Mouse (Mus musculus): ENCODE data around the gene Lztr1.
"Not testable (repeated sequence)": the region's sequence is repeated elsewhere in the genome, so short reads cannot be mapped to it uniquely, and the experiment has no call there.

Gene Lztr1

GRCm38 (mm10) chr16:17502681-17503080, 5.8 kb upstream of the Lztr1 start:
- DNase-seq (ENCODE audit: inconsistent age in 2 of 2, low spot score in 1 of 2) = no peak

GRCm38 (mm10) chr16:17507018-17507552, 1.4 kb upstream of the Lztr1 start:
- no peak for DNase-seq (ENCODE audit: inconsistent age in 2 of 2, low spot score in 1 of 2)

DNA sequence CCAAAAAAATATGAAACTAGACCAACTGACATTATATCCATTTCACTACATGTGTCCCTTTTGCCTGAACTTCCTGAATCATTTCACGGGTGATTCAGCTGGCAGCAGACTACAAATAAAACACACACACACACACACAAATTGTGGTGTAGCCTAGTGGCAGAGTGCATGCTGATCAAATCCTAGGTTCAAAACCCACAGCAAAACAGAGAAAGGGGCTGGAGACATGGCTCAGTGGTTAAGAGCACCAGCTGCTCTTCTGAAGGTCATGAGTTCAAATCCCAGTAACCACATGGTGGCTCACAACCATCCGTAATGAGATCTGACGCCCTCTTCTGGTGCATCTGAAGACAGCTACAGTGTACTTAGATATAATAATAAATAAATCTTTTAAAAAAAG, 457 bp upstream of the Lztr1 start:
- not testable (repeated sequence) for DNase-seq (ENCODE audit: inconsistent age in 2 of 2, low spot score in 1 of 2)

GRCm38 (mm10) chr16:17509240-17509597, 731 bp downstream of the Lztr1 start:
- DNase-seq (ENCODE audit: inconsistent age in 2 of 2, low spot score in 1 of 2) = no peak

- DNase-seq (ENCODE audit: inconsistent age in 2 of 2, low spot score in 1 of 2) = no peak
Measured at GRCm38 (mm10) chr16:17510143-17510542, 1.7 kb downstream of the Lztr1 start.

- DNase-seq (ENCODE audit: inconsistent age in 2 of 2, low spot score in 1 of 2) = no peak
Measured at GRCm38 (mm10) chr16:17510686-17511085, 2.2 kb downstream of the Lztr1 start.

GRCm38 (mm10) chr16:17511431-17511830, 2.9 kb downstream of the Lztr1 start:
- DNase-seq (ENCODE audit: inconsistent age in 2 of 2, low spot score in 1 of 2) = no peak

- DNase-seq (ENCODE audit: inconsistent age in 2 of 2, low spot score in 1 of 2) = no peak
Measured at GRCm38 (mm10) chr16:17518910-17519309, 10.4 kb downstream of the Lztr1 start.

GRCm38 (mm10) chr16:17524156-17524555, 15.7 kb downstream of the Lztr1 start:
- no peak for DNase-seq (ENCODE audit: inconsistent age in 2 of 2, low spot score in 1 of 2)

DNA sequence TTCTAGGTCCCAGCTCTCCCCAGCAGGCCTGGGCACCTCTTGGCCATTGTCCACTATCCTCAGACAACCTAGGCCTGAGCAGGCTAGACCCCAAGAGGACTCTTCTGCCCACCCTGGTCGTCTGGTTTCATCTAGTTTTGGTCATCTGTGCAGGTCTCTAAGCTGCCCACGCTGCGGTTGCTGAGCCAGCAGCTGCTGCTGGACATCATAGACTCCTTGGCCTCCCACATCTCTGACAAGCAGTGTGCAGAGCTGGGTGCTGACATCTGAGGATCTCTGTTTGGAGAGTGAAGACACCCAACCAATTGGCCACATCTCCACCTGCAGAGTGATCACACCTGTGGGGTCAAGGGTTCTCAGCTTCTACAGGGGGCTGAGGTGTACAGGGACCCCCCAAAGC, 17.0 kb downstream of the Lztr1 start:
- DNase-seq (ENCODE audit: inconsistent age in 2 of 2, low spot score in 1 of 2) = no peak

- DNase-seq (ENCODE audit: inconsistent age in 2 of 2, low spot score in 1 of 2) = no peak
Measured at GRCm38 (mm10) chr16:17526223-17526622, 17.7 kb downstream of the Lztr1 start.

GRCm38 (mm10) chr16:17527606-17528005, 19.1 kb downstream of the Lztr1 start:
- DNase-seq (ENCODE audit: inconsistent age in 2 of 2, low spot score in 1 of 2) = no peak

DNA sequence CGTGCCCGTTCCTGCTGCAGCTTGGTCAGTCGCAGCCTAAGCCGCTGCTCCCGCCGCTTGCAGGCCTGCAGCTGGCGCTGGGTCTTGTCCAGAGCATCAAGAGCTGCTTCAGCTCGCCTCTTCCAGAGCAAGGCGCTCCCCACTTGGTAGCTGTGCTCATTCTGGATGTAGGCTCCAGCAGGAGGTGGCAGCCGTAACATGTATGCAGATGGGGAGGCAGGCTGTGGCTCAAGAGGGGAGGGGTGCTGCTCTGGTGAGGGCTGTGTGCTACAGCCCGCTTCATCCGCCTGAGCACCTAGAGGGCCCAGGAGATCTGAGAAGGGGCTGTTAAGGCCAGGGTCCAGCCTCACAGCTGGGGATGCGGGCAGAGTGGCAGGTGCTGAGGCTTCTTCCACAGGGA, 19.8 kb downstream of the Lztr1 start:
- DNase-seq (ENCODE audit: inconsistent age in 2 of 2, low spot score in 1 of 2) = peak in 1 of 2 experiments; percentile 34

GRCm38 (mm10) chr16:17529981-17530586, 21.6 kb downstream of the Lztr1 start:
- no peak for DNase-seq (ENCODE audit: inconsistent age in 2 of 2, low spot score in 1 of 2)

DNA sequence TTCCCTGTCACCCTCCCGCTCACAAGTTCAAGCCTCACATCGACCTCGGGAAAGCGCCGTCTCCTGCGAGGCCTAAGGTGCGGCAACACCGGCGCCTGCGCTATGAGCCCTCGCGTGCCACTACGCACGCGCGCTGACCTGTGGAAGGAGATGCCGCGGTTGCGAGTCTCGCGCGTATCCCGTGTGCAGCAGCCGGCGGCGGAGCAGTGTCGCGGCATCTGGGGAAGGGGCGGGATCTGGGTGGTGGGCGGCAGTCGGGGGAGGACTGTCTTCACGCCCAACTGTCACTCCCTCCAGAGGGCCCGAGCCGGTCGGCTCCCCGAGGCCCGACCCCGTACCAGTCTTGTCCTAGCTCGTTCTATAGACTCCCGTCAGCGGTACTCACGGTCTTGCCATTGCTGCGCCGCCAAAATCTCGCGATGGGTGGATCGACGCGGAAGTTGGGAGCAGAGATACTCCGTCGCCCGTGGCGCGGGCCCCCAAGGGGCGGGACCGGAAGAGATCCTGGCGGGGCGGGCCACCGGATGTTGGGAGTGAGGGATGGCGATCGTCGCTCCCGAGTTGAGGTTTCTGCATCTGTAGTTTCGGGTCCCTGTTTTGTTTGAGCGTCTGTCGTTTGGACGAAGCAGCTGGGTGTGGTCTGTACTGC, 22.3 kb downstream of the Lztr1 start, which contains the start of gene Thap7:
Gene Thap7, minus strand, starts transcription at position 497 of the 649 bp plus-strand sequence.
- DNase-seq (ENCODE audit: inconsistent age in 2 of 2, low spot score in 1 of 2) = peak; percentile 98 to 99

GRCm38 (mm10) chr16:17532271-17532670, 23.8 kb downstream of the Lztr1 start:
- DNase-seq (ENCODE audit: inconsistent age in 2 of 2, low spot score in 1 of 2) = peak in 1 of 2 experiments; percentile 51

DNA sequence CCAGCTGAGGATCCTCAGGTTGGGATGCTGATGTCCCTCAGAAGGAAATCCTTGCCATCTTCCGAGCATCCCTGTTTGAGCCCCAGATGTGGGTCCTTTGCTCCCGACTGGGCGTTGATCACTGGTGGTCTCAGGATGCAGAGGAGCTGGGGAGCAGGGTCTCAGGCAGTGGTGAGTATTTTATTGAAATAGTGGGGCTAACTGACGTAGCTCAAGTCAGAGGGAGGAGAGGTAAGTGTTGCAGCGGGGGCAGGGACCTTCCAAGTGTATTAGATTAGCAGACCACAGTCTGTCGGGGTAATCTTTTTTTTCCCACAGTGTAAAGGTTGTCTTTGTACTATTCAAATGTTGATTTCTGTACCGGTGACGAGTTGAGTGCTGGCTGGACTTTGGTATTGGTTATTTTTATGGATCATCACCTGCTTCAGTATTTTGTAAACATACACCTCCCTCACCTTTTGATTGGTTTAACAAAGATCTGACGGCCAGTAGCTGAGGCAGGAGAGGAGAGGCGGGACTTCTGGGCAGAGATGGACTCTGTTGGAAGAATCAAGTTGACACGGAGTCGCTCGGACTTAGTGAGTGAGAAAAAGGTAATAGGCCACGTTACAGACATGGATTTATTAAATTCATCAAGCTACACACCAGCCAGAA, 24.3 kb downstream of the Lztr1 start:
- DNase-seq (ENCODE audit: inconsistent age in 2 of 2, low spot score in 1 of 2) = no peak

GRCm38 (mm10) chr16:17536584-17536983, 28.1 kb downstream of the Lztr1 start:
- peak in 1 of 2 experiments; percentile 46 for DNase-seq (ENCODE audit: inconsistent age in 2 of 2, low spot score in 1 of 2)

DNA sequence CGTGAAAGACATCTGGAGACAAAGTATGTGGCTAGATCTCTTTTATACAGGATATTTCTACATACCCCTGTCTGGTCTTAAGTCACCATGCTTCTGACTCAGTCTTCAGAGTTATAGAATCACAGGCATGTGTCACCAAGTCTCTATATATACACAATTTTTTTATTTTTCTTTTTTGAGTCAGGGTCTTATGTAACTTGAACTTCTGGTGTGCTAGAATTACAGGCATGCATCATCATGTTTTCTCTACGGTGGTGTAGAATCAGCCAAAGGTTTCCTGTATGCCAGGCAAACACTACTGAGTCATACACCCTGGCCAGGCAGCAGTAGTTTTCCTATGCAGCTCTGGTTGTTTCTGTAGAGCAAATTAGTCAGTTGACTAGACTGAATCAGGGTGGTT, 34.1 kb downstream of the Lztr1 start:
- DNase-seq (ENCODE audit: inconsistent age in 2 of 2, low spot score in 1 of 2) = no peak

- no peak for DNase-seq (ENCODE audit: inconsistent age in 2 of 2, low spot score in 1 of 2)
Measured at GRCm38 (mm10) chr16:17552837-17553236, 44.3 kb downstream of the Lztr1 start.

- peak; percentile 46 to 66 for DNase-seq (ENCODE audit: inconsistent age in 2 of 2, low spot score in 1 of 2)
Measured at GRCm38 (mm10) chr16:17553910-17554685, 45.6 kb downstream of the Lztr1 start.
